Mouse (Mus musculus): Measurements from ENCODE around the gene Gsg1l. TPM values are rescaled to one million over a fixed set of nuclear protein-coding genes. Genes with fewer than 3 reads are reported as not detected.

The Gsg1l gene
- polyA plus RNA-seq, 1 experiment from 2014 or later: 0.96 TPM

DNA sequence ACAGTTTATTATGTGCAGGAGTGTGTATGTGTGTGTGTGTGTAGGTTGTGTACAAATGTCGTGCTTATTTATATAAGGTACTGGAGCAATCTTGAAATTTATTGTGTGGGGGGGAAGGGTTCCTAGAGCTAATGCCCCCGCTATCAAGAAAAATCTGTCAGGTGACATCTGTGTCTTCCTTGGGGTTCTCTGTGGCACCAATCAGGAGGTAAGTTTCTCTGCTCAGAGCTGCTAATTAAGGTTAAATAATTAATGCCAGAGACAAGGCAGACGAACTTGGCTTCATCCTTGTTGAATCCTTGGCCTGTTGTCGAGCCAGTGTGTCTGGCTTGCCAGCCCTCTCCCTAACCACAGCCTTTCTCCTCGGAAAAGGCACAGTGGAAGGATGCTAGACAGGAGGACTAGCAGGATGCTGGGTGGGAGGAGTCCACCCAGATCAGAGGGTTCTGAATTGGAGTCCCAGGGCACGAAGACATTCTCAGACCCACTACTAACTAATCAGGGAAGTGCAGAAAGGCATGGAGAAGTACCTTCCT, 89.8 kb downstream of the Gsg1l start:
- ATAC-seq (ENCODE audit: low FRiP score, low TSS enrichment): no peak
- Histone ChIP-seq H3K4me2 (replicated peaks; ENCODE audit: low read depth, low read length) (no peak overlapping the region), H3K9ac (replicated peaks; ENCODE audit: low read length) (no peak overlapping the region), H3K4me1 (ENCODE audit: insufficient read depth, low read length) (no peaks in the 10 kb centered on the region), H3K9me3 (ENCODE audit: low read length) (no peaks in the 10 kb centered on the region), H3K4me3 (ENCODE audit: low read length) (no peak overlapping the region), H3K27ac (ENCODE audit: low read length) (no peak overlapping the region), H3K27me3 (ENCODE audit: insufficient read depth, low read length) (no peaks in the 10 kb centered on the region), H3K36me3 (ENCODE audit: insufficient read depth, low read length) (no peaks in the 10 kb centered on the region)
- 72% methylated on average over 6 of the region's 6 CpGs for WGBS

DNA sequence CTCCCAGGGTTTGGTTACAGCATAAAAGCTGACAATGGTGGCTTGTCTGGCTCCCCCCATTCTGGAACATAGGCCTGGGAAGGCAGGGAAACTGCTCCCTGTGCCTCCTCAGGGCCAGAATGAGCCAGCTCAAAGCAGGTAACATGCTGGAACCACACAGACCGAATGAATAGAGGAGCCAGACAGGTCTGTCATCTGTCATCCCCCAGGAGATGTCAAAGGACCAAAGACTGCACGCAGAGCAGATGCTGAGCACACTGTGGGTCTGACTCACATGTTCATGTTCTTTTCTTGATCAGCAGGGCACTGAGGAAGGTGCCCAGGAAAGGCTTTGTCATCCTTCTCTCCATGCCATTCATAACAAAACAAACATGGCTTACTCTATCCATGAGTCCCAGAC, 90.4 kb downstream of the Gsg1l start:
- H3K36me3 ChIP-seq (ENCODE audit: insufficient read depth, low read length): no peaks in the 10 kb centered on the region
- H3K9me3 ChIP-seq (ENCODE audit: low read length): no peaks in the 10 kb centered on the region
- no peak overlapping the region for H3K4me2 ChIP-seq (replicated peaks; ENCODE audit: low read depth, low read length)
- no peak overlapping the region for H3K27ac ChIP-seq (ENCODE audit: low read length)
- 64% methylated on average over 2 of the region's 2 CpGs for WGBS
- no peak overlapping the region for H3K4me3 ChIP-seq (ENCODE audit: low read length)
- no peaks in the 10 kb centered on the region for H3K27me3 ChIP-seq (ENCODE audit: insufficient read depth, low read length)
- ATAC-seq (ENCODE audit: low FRiP score, low TSS enrichment): no peak
- H3K4me1 ChIP-seq (ENCODE audit: insufficient read depth, low read length): no peaks in the 10 kb centered on the region
- H3K9ac ChIP-seq (replicated peaks; ENCODE audit: low read length): no peak overlapping the region

DNA sequence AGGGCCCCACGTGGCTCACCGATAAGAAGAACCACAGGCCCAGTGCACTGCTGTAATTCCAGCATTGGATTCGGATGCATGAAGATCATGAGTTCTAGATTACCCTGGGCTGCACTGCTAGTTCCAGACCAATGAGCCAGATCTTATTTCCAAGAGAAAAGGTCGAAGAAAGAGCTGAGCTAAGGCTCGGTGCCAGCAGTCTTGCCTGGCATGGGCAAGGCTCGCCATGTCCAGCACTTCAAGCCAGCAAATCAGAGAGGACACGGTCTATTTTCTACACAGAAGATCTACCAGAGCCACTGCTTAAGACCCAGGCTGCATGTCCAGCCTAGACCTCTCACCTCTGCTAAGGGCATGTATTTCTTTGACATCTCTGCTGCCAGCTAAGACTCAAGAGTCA, 92.2 kb downstream of the Gsg1l start:
- ATAC-seq (ENCODE audit: low FRiP score, low TSS enrichment): no peak
- no peak overlapping the region for H3K4me2 ChIP-seq (replicated peaks; ENCODE audit: low read depth, low read length)
- WGBS: 67% methylated on average over 7 of the region's 7 CpGs

DNA sequence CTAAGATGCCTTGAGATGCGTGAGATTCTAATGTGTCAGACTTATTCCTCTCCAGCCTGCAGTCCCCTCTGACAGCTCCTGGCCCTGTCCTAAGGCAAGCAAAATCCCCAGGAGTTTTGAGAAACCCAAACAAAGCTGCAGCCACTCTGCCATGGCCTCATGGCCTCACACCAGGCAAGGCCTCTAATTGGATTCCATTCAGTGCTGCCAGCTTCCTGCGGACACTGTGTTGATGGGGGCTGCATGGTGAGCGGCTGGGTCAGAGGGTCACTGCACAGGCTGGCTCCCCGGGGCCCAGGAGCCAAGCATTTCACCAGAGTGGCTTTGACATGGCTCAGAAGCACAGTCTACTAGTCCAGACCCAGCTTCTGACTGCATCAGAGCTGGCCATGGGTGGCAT, 92.7 kb downstream of the Gsg1l start:
- 24% methylated on average over 4 of the region's 4 CpGs for WGBS
- ATAC-seq (ENCODE audit: low FRiP score, low TSS enrichment): 0 out of 2 replicates have a peak, but pooled peaks have one; percentile 62
- Histone ChIP-seq H3K4me3 (ENCODE audit: low read length) (no peak overlapping the region), H3K4me2 (replicated peaks; ENCODE audit: low read depth, low read length) (no peak overlapping the region), H3K36me3 (ENCODE audit: insufficient read depth, low read length) (no peaks in the 10 kb centered on the region), H3K27ac (ENCODE audit: low read length) (no peak overlapping the region), H3K9ac (replicated peaks; ENCODE audit: low read length) (no peak overlapping the region), H3K9me3 (ENCODE audit: low read length) (no peaks in the 10 kb centered on the region), H3K27me3 (ENCODE audit: insufficient read depth, low read length) (no peaks in the 10 kb centered on the region), H3K4me1 (ENCODE audit: insufficient read depth, low read length) (no peaks in the 10 kb centered on the region)

More for the DNA sequence above, 92.2 kb downstream of the Gsg1l start:
- H3K9me3 ChIP-seq (ENCODE audit: low read length): no peaks in the 10 kb centered on the region
- H3K4me3 ChIP-seq (ENCODE audit: low read length): no peak overlapping the region
- H3K36me3 ChIP-seq (ENCODE audit: insufficient read depth, low read length): no peaks in the 10 kb centered on the region
- no peak overlapping the region for H3K9ac ChIP-seq (replicated peaks; ENCODE audit: low read length)
- no peaks in the 10 kb centered on the region for H3K4me1 ChIP-seq (ENCODE audit: insufficient read depth, low read length)
- H3K27ac ChIP-seq (ENCODE audit: low read length): no peak overlapping the region
- H3K27me3 ChIP-seq (ENCODE audit: insufficient read depth, low read length): no peaks in the 10 kb centered on the region

DNA sequence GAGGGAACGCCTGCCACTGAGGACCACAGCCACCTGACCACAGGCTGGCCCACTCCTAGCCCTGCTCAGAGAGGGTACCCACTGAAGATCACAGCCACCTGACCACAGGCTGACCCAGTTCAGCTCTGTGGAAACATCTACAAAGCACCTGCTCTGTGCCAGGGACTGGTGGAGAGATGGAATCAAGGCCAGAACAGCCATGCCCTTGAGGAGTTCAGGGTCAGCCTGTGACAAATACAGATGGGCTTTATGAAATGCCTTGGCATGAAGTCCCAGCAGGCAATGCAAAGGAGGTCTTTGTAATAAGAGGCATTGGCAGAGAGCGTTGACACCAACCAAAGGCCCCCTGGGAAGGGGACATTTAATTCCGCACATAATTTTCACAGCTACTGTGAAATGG, 93.9 kb downstream of the Gsg1l start:
- H3K4me1 ChIP-seq (ENCODE audit: insufficient read depth, low read length): no peaks in the 10 kb centered on the region
- no peak overlapping the region for H3K27ac ChIP-seq (ENCODE audit: low read length)
- no peaks in the 10 kb centered on the region for H3K27me3 ChIP-seq (ENCODE audit: insufficient read depth, low read length)
- WGBS: 89% methylated on average over 3 of the region's 3 CpGs
- no peak overlapping the region for H3K9ac ChIP-seq (replicated peaks; ENCODE audit: low read length)
- H3K9me3 ChIP-seq (ENCODE audit: low read length): no peaks in the 10 kb centered on the region
- H3K4me3 ChIP-seq (ENCODE audit: low read length): no peak overlapping the region
- H3K4me2 ChIP-seq (replicated peaks; ENCODE audit: low read depth, low read length): no peak overlapping the region
- ATAC-seq (ENCODE audit: low FRiP score, low TSS enrichment): no peak
- no peaks in the 10 kb centered on the region for H3K36me3 ChIP-seq (ENCODE audit: insufficient read depth, low read length)

DNA sequence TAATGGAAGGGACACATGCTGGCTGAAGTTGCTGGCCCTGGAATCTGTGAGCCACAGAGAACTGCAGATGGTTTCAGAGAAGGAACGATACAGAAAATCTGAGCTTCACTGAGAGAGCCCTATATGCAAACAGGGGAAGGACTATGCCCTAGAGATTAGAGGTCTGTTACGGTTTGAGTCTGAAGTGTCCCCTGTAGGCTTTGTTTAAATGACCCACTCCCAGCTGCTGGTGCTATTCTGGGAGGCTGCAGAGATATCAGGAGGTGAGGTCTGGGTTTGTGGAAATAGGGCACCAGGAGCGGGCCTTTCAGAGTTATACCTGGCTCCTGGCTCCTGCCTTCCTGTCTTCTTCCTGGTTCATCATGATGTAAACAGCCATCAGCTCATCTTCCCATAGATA, 95.1 kb downstream of the Gsg1l start:
- Histone ChIP-seq H3K9me3 (ENCODE audit: low read length) (no peaks in the 10 kb centered on the region), H3K27ac (ENCODE audit: low read length) (no peak overlapping the region), H3K9ac (replicated peaks; ENCODE audit: low read length) (no peak overlapping the region), H3K4me3 (ENCODE audit: low read length) (no peak overlapping the region), H3K4me1 (ENCODE audit: insufficient read depth, low read length) (no peaks in the 10 kb centered on the region), H3K36me3 (ENCODE audit: insufficient read depth, low read length) (no peaks in the 10 kb centered on the region), H3K4me2 (replicated peaks; ENCODE audit: low read depth, low read length) (no peak overlapping the region), H3K27me3 (ENCODE audit: insufficient read depth, low read length) (no peaks in the 10 kb centered on the region)
- 91% methylated on average over 3 of the region's 3 CpGs for WGBS
- no peak for ATAC-seq (ENCODE audit: low FRiP score, low TSS enrichment)

DNA sequence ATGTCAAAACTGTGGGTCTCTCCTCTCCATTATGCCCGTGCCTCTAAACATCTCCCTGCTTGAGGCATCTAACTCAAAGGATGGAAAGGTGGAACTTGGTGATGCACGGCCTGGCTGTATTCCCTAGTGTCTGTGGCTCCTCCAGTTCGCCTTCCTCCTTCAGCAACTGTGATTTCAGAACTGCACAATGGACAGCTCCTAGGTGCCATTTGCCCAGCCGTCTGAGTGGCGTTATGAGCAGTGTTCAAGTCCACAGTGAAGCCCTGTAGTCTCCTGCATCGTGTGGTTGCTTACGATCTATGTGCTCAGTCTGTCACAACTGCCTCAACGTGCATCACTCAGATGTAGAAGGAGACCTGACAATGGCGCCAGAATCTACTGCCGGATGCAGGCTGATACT, 96.6 kb downstream of the Gsg1l start:
- Histone ChIP-seq H3K27me3 (ENCODE audit: insufficient read depth, low read length) (no peaks in the 10 kb centered on the region), H3K9me3 (ENCODE audit: low read length) (no peaks in the 10 kb centered on the region), H3K9ac (replicated peaks; ENCODE audit: low read length) (no peak overlapping the region), H3K4me1 (ENCODE audit: insufficient read depth, low read length) (no peaks in the 10 kb centered on the region), H3K4me3 (ENCODE audit: low read length) (no peak overlapping the region), H3K36me3 (ENCODE audit: insufficient read depth, low read length) (no peaks in the 10 kb centered on the region), H3K4me2 (replicated peaks; ENCODE audit: low read depth, low read length) (no peak overlapping the region), H3K27ac (ENCODE audit: low read length) (no peak overlapping the region)
- no peak for ATAC-seq (ENCODE audit: low FRiP score, low TSS enrichment)
- WGBS: 55% methylated on average over 10 of the region's 10 CpGs

DNA sequence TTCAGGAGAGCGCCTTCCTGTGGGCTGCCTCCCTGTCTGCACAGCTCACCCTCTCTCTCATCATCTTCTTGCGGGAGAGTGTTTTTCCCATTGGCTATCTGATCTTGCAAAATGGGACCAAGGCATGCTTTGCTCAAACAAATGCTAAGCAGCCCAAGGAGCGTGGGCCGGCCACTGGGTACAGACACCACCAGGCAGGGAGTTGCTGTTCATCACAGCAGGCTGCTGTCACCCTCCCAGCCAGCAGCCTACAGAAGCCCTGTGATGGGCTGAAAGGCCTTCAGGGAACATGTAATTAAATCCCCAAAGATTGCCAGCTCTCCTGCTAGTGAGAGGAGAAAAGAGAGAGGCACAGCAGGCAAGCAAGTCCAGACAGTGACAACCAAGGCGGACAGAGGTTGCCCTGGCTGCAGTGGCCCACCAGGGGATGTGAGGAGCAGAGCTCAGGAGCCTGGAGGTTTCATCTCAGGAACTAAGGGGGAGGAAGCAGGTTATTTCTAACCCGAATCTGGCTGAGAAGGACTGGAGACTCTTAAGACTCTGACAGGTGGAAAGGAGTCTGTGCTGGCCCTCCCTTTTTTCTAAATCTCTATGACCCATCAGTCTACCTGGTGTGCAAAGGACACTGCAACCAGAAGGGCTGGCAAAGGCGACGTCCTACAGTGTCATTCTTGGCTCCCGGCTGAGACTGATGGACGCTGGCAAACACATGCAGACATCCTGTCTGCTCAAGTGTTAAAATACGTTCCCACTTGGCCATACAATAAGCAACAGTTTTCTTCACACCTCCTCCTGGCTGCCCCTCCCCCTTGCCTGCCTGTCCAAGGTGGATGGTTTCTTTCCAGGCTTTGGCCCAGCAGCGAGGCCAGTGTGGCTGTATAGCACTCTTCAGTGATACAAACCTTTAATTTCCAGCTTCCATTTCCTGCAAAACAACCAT, 98.0 kb downstream of the Gsg1l start:
- no peaks in the 10 kb centered on the region for H3K27me3 ChIP-seq (ENCODE audit: insufficient read depth, low read length)
- H3K9ac ChIP-seq (replicated peaks; ENCODE audit: low read length): no peak overlapping the region
- no peaks in the 10 kb centered on the region for H3K4me1 ChIP-seq (ENCODE audit: insufficient read depth, low read length)
- no peaks in the 10 kb centered on the region for H3K36me3 ChIP-seq (ENCODE audit: insufficient read depth, low read length)
- 38% methylated on average over 12 of the region's 12 CpGs for whole genome bisulfite sequencing
- no peak overlapping the region for H3K4me3 ChIP-seq (ENCODE audit: low read length)
- H3K27ac ChIP-seq (ENCODE audit: low read length): no peak overlapping the region
- no peak overlapping the region for H3K4me2 ChIP-seq (replicated peaks; ENCODE audit: low read depth, low read length)
- H3K9me3 ChIP-seq (ENCODE audit: low read length): no peaks in the 10 kb centered on the region
- ATAC-seq (ENCODE audit: low FRiP score, low TSS enrichment): no peak

DNA sequence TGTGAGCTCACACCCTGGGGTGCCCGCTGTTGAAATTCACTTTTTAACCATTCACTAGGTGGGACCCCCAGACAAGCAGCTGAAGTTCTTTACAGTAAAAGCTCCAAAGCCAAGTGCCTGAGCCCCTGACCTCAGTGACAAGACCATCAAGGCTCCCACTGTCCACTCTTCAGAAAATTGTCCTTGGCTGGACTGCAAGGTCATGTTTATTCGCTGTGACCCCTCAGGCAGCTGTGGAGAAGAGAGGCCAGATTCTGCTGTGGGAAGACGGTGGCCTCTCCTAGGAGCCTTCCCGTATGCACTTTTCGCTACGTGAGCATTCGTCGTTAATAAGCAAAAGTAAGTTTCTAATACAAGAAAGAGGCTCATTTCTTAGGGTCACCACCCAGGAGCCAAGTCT, 102.6 kb downstream of the Gsg1l start:
- 59% methylated on average over 8 of the region's 8 CpGs for WGBS
- H3K4me3 ChIP-seq (ENCODE audit: low read length): no peak overlapping the region
- H3K27me3 ChIP-seq (ENCODE audit: insufficient read depth, low read length): no peaks in the 10 kb centered on the region
- no peak overlapping the region for H3K27ac ChIP-seq (ENCODE audit: low read length)
- H3K9ac ChIP-seq (replicated peaks; ENCODE audit: low read length): no peak overlapping the region
- H3K4me1 ChIP-seq (ENCODE audit: insufficient read depth, low read length): no peaks in the 10 kb centered on the region
- no peaks in the 10 kb centered on the region for H3K9me3 ChIP-seq (ENCODE audit: low read length)
- no peaks in the 10 kb centered on the region for H3K36me3 ChIP-seq (ENCODE audit: insufficient read depth, low read length)
- no peak overlapping the region for H3K4me2 ChIP-seq (replicated peaks; ENCODE audit: low read depth, low read length)
- ATAC-seq (ENCODE audit: low FRiP score, low TSS enrichment): no peak

DNA sequence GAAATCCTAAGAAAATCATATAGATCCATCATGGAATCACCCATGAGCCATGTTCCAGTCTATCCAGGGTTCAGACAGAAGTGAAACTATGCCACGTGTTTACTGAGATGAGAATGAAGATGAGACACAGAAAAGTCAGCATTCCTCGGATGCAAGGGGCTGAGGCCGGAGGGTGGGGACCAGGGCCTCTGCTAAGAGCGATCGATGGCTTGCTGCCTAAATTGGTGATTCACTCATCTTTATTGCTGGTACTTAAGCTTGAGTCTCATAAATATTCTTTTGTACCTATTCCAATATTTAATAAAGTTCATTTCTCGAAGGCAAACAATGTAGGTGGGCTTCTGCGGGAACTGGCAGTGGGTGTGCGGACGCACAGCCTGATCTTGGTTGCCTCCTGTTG, 105.5 kb downstream of the Gsg1l start:
- H3K4me2 ChIP-seq (replicated peaks; ENCODE audit: low read depth, low read length): no peak overlapping the region
- H3K4me3 ChIP-seq (ENCODE audit: low read length): no peak overlapping the region
- H3K9me3 ChIP-seq (ENCODE audit: low read length): no peaks in the 10 kb centered on the region
- H3K9ac ChIP-seq (replicated peaks; ENCODE audit: low read length): no peak overlapping the region
- WGBS: 82% methylated on average over 9 of the region's 9 CpGs
- no peak for ATAC-seq (ENCODE audit: low FRiP score, low TSS enrichment)
- H3K27me3 ChIP-seq (ENCODE audit: insufficient read depth, low read length): no peaks in the 10 kb centered on the region
- no peaks in the 10 kb centered on the region for H3K36me3 ChIP-seq (ENCODE audit: insufficient read depth, low read length)
- no peaks in the 10 kb centered on the region for H3K4me1 ChIP-seq (ENCODE audit: insufficient read depth, low read length)
- no peak overlapping the region for H3K27ac ChIP-seq (ENCODE audit: low read length)

Data from kidney, embryonic 16.5 days (tissue).